Mouse (Mus musculus) brain, embryonic 14.5 days (tissue): ENCODE data around the gene D5Ertd579e. TPM values are rescaled to one million over a fixed set of nuclear protein-coding genes. Genes with fewer than 3 reads are reported as not detected.

Source experiments
- DNase-seq: peaks from one replicate; pipeline ENCODE4 v3.0.0-alpha.2; 2011; ENCODE audit warnings: low read depth
- CTCF ChIP-seq: fragments of 200-500 bp; IDR thresholded peaks from 2 replicates; pipeline ENCODE4 v1.5.1; 2012; ENCODE audit warnings: inconsistent platforms, mild to moderate bottlenecking, moderate library complexity, borderline replicate concordance; ENCODE audit not compliant: insufficient read depth, insufficient read length; ENCODE audit errors: extremely low read depth
- POLR2A ChIP-seq: fragments of 200-500 bp; IDR thresholded peaks from 2 replicates; pipeline ENCODE4 v1.6.1; 2012; ENCODE audit warnings: mild to moderate bottlenecking, inconsistent platforms, borderline replicate concordance; ENCODE audit not compliant: poor library complexity, insufficient read depth, insufficient read length, severe bottlenecking; ENCODE audit errors: extremely low read depth
- polyA plus RNA-seq: library from polyadenylated mRNA; depleted of rRNA; stranded (reverse); fragments of >200 nt; gene quantifications from 2 replicates; pipeline ENCODE4 v1.2.3, GENCODE M21; 2012; rRNA removed

The D5Ertd579e gene
- 34.8 and 58.3 TPM in 2 replicates for polyA plus RNA-seq

DNA sequence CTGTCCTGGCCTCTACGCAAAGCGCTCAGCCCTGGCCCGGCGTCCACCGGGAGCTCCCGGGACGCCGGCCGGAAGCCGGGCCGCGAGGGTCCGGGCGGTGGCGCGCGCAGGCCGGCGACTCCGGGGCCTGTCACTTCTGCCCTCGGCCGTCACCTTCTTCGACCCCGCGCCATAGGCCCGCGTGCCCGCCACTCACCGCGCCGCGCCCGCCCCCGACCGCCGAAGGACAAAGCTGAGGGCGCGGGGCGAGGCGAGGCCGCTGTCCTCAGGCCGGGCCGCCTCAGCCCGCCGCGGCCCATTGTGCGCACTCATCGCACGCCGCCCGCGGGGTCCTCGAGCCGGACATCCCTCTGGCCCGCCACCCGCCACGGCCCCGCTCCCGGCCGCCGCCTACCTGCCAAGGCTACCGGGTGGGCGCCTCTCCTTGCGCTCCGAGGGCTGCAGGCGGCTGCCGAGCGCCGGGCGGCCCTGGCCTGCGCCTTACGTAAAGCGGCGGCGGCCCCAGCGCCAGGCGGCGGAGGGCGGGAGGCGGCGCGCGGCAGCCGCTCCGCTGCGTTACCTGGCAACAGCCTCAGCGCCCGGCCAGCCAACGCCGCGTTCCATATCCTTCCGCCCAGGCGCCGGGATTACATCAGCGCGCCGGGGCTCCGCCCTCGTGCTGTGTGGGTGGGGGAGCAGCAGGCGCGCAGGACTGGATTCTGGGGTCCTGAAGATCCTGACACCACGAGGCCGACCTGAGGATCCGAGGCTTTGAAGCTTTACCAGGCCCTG lies at the start of gene D5Ertd579e:
D5Ertd579e (minus strand) TSS at position 564 of the 771 bp plus-strand sequence.
- TF ChIP-seq CTCF (no peak), POLR2A (peak; percentile 69)
- DNase-seq = peak; percentile 98

DNA sequence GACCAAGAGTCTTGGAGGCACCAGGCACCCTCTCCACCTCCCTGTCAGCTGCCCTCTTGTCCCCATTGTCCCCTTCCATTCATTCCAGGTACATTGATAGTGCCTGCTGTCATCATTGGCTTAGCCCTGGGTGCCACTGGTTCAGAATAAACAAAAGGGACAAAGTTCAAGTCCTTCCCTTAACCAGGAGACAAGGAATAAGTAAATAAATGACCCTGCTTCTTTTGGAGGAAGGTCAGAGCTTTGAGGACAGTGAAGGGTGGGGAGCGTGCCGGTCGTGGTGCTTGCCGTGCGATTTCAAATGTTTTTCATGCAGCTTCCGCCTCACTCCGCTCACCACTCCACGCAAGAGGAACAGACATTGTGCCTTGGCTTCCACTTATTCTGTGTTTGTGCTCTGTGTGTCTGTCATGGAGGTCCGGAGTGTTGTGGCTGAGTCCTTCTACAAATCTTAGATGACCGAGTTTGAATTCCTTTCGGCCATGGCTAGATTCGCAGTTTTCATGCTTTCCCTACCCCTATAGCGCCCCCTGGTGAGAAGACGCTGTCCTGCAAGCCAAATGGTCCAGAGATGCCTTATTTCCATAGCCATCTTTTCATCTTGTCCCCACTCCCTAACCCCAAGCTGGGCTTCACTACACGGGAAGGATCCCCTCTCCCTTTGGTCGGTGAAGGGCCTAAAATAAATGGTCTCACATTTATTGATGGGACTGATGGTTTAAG lies 46.5 kb upstream of the D5Ertd579e start:
- peak; percentile 74 for DNase-seq
- no peak for TF ChIP-seq POLR2A
- peak; percentile 86 for TF ChIP-seq CTCF

GRCm38 (mm10) chr5:36739829-36740228 lies 44.0 kb upstream of the D5Ertd579e start:
- no peak for TF ChIP-seq POLR2A
- peak; percentile 44; the same call in 1 of the 2 replicates for TF ChIP-seq CTCF
- DNase-seq = peak; percentile 31

- DNase-seq = peak; percentile 69
- no peak for TF ChIP-seq CTCF
- no peak for TF ChIP-seq POLR2A
These were observed 43.2 kb upstream of the D5Ertd579e start for GRCm38 (mm10) chr5:36738799-36739615.

GRCm38 (mm10) chr5:36737765-36738164 lies 41.9 kb upstream of the D5Ertd579e start:
- DNase-seq = no peak
- TF ChIP-seq POLR2A (no peak), CTCF (no peak)

DNA sequence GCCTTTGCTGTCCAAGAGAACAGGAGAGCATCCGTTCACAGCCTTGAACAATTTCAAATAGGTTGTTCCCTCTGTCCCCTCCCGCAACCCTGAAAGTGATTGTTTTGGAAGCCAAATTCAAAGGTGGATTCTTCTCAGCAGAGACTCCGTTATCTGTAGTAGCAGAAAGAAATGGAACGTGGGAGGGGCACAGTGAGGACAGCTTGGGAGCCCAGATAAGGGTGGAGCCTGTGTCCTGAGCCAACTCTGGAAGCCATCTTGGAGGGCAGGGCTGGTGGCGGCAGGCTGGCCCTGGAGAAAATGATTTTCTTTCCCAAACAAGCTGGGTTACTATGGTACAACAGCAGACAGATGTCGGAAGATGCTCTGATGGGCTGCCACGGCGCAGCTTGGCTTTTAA lies 40.2 kb upstream of the D5Ertd579e start:
- DNase-seq = no peak

GRCm38 (mm10) chr5:36735106-36735505 lies 39.3 kb upstream of the D5Ertd579e start:
- no peak for DNase-seq

More for the DNA sequence above, 40.2 kb upstream of the D5Ertd579e start:
- TF ChIP-seq POLR2A (no peak), CTCF (no peak)

GRCm38 (mm10) chr5:36733405-36733804 lies 37.6 kb upstream of the D5Ertd579e start:
- no peak for DNase-seq
- no peak for TF ChIP-seq POLR2A
- no peak for TF ChIP-seq CTCF

More at GRCm38 (mm10) chr5:36735106-36735505, 39.3 kb upstream of the D5Ertd579e start:
- TF ChIP-seq CTCF (no peak), POLR2A (no peak)

DNA sequence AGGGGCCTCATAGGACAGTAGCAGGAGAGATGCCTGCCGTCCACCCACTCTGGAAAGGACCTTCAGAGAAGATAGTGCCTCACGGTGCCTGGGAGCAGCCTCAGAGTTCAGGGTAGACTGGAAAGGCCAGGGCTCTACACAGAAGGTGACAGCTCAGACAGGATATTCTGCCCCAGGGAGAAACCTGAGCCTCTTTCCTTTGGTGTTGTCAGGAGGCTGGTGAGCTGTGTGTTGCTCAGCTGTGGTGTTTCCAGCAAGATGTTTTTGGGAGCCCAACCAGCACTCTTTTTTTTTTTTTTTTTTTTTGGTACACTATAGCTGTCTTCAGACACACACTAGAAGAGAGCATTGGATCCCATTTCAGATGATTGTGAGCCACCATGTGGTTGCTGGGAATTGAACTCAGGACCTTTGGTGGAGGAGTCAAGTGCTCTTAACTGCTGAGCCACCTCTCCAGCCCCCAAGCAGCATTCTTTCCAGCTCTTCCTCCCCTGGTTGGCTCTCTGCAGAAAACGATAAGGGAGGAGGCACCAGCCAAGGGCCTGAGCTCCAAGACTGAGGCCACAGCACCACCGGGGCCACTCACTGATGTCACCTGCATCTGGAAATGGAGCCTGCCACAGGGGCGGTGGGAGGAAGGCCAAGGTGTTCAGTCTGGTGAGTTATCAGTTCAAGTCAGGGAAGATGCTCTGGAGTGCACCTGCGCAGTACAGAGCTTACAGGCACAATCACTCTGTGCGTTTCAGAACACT lies 36.3 kb upstream of the D5Ertd579e start:
- no peak for DNase-seq
- TF ChIP-seq CTCF = no peak
- no peak for TF ChIP-seq POLR2A

DNA sequence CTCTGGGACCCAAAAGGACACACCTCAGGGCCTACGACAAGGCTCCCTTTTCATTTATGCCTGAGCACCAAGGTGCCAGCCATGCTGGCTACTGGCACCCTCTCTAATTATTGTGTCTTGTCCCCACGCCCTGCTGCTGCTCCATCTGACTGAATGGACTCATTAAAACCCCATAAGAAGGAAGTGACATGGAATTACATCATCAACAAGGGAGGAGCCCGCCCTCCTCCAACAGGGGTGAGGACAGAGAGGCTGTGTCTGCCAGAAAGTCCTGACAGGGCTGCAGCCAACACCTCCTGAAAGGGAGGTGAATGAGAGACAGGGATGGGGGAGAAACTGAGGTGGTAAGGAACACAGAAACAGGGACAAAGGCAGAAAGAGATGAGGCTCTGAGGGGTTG lies 34.9 kb upstream of the D5Ertd579e start:
- peak; percentile 53 for DNase-seq
- TF ChIP-seq POLR2A = no peak
- TF ChIP-seq CTCF = no peak
